Mouse (Mus musculus): Measurements from ENCODE around the gene Eef1akmt3.
"Not testable (repeated sequence)": the region's sequence is repeated elsewhere in the genome, so short reads cannot be mapped to it uniquely, and the experiment has no call there.

- TF ChIP-seq E2F4 (IDR thresholded peaks at IDR 0.05; ENCODE audit: insufficient read depth); POLR2AphosphoS2 (IDR thresholded peaks at IDR 0.05; ENCODE audit: insufficient read length, low read depth); MAX (IDR thresholded peaks at IDR 0.05; ENCODE audit: low read depth); POLR2A (IDR thresholded peaks at IDR 0.05; ENCODE audit: insufficient read length, low read depth): not testable (repeated sequence)
These were observed 20.8 kb upstream of the Eef1akmt3 start for GRCm38 (mm10) chr10:127062101-127062500.
